ENCODE assay signal across 32 mouse cellular contexts in genomic region chr9:70389548-70389947, GRCm38 (mm10). TPM values are rescaled to one million over a fixed set of nuclear protein-coding genes. Genes with fewer than 3 reads are reported as not detected.
DNase-seq lines count a peak whose midpoint lies in the region; ATAC-seq and TF ChIP-seq lines count a peak whose summit lies in the region.
"Had no signal": no experiment of that assay in that cellular context is flagged by ENCODE, and none has a peak within 500 bp of the region (broad histone marks: within the 10 kb centered on the region; RNA-seq: fewer than 3 reads in every experiment).

No protein-coding gene starts in this region.

- WGBS in limb, embryonic 14.5 days = 57% methylated on average over 3 of the region's 3 CpGs

- peak; percentile 54 for ATAC-seq in limb, embryonic 14.5 days (ENCODE audit: low FRiP score, low read depth)
- ATAC-seq: forebrain, postnatal 0 days; intestine, postnatal 0 days; liver, embryonic 12.5 days; liver, postnatal 0 days; lung, postnatal 0 days had no signal

- H3K9ac ChIP-seq in limb, embryonic 14.5 days (ENCODE audit: low read depth, low read length, severe bottlenecking) = no peak overlapping the region
- H3K9ac ChIP-seq: embryonic facial prominence, embryonic 13.5 days; forebrain, embryonic 12.5 days; forebrain, postnatal 0 days; heart, embryonic 15.5 days; hindbrain, embryonic 14.5 days; liver, embryonic 12.5 days; liver, postnatal 0 days; neural tube, embryonic 15.5 days had no signal

- TF ChIP-seq POLR2A in limb, embryonic 14.5 days (IDR thresholded peaks at IDR 0.05; ENCODE audit: borderline replicate concordance, extremely low read depth, insufficient read depth, insufficient read length) = no peak

- no peaks in the 10 kb centered on the region for H3K27me3 ChIP-seq in limb, embryonic 14.5 days (ENCODE audit: control insufficient read depth, insufficient read depth, low read length)
- H3K27me3 ChIP-seq: embryonic facial prominence, embryonic 13.5 days; forebrain, embryonic 12.5 days; heart, embryonic 15.5 days; liver, embryonic 12.5 days; neural tube, embryonic 15.5 days had no signal

- H3K4me3 ChIP-seq in limb, embryonic 14.5 days (replicated peaks; ENCODE audit: low read length) = no peak overlapping the region
- H3K4me3 ChIP-seq: embryonic facial prominence, embryonic 13.5 days; forebrain, embryonic 12.5 days; heart, embryonic 10.5 days; heart, embryonic 15.5 days; liver, embryonic 12.5 days; neural tube, embryonic 15.5 days had no signal

- peaks cover 16% of the 10 kb centered on the region for H3K36me3 ChIP-seq in limb, embryonic 14.5 days (ENCODE audit: control insufficient read depth, insufficient read depth, low read length)
- H3K36me3 ChIP-seq: forebrain, embryonic 12.5 days; G1E; liver, embryonic 12.5 days; neural tube, embryonic 15.5 days had no signal

- no peak overlapping the region for H3K4me2 ChIP-seq in limb, embryonic 14.5 days (replicated peaks; ENCODE audit: low read depth, low read length, severe bottlenecking)
- H3K4me2 ChIP-seq: embryonic facial prominence, embryonic 13.5 days; forebrain, embryonic 12.5 days; heart, embryonic 15.5 days; hindbrain, embryonic 14.5 days; liver, embryonic 12.5 days; neural tube, embryonic 15.5 days had no signal

- no peak overlapping the region for H3K27ac ChIP-seq in limb, embryonic 14.5 days (replicated peaks; ENCODE audit: low read depth, low read length)
- H3K27ac ChIP-seq: embryonic facial prominence, embryonic 13.5 days; forebrain, embryonic 12.5 days; heart, embryonic 10.5 days; heart, embryonic 15.5 days; hindbrain, embryonic 14.5 days; liver, embryonic 12.5 days; macrophage; neural tube, embryonic 15.5 days had no signal

- DNase-seq in cerebellum, postnatal 10 days = peak; percentile 46 to 53
- no peak for DNase-seq in cerebellum, adult 9-10 months
- DNase-seq in heart, postnatal 10 days = peak; percentile 21 to 30
- DNase-seq in heart, adult 8-10 months (ENCODE audit: low spot score) = no peak
- peak; percentile 84 for DNase-seq in NIH3T3 (ENCODE audit: low read depth)
- DNase-seq in limb, embryonic 14.5 days (ENCODE audit: low spot score) = peak; percentile 87
- DNase-seq in left cerebral cortex, adult 9 months (ENCODE audit: low spot score in 2 of 2) = no peak
- no peak for DNase-seq in spleen, adult 18-20 months
- DNase-seq: adrenal gland, postnatal 25 days; cerebellum, adult 11-12 months; cerebellum, postnatal 36 days; forebrain, postnatal 0 days; heart, postnatal 36 days; kidney, adult 9 months; kidney, postnatal 10 days; layer of hippocampus, postnatal 36 days; liver, postnatal 0 days; midbrain, embryonic 14.5 days; retina, postnatal 1 day; right cerebral cortex, postnatal 25 days; thymus, postnatal 25 days had no signal

- peaks cover 9% of the 10 kb centered on the region for H3K4me1 ChIP-seq in limb, embryonic 14.5 days (ENCODE audit: control insufficient read depth, insufficient read depth, low read length)
- H3K4me1 ChIP-seq: forebrain, embryonic 12.5 days; heart, embryonic 10.5 days had no signal

- no peaks in the 10 kb centered on the region for H3K9me3 ChIP-seq in limb, embryonic 14.5 days (ENCODE audit: control insufficient read depth, low read length)
- H3K9me3 ChIP-seq: embryonic facial prominence, embryonic 13.5 days; forebrain, embryonic 12.5 days; G1E; heart, embryonic 10.5 days; heart, embryonic 15.5 days; liver, embryonic 12.5 days; neural tube, embryonic 15.5 days had no signal

- intact Hi-C loops in heart, postnatal 10 days (cut with DNase I) = no loop called here

RNA-seq across cellular contexts. Expression of gene Ccnb2, which starts 31.8 kb away (rescaled TPM):
- total RNA-seq in heart, postnatal 10 days (2021) = 10 to 100 TPM; 22.0 to 22.2 TPM
- total RNA-seq in heart, adult 8-10 months (2022) = 1 to 10 TPM in 1 of 4 experiments, under 1 TPM in 3; 0.41 to 1.0 (median 0.53) TPM
- 91.5 and 97.1 TPM in 2 replicates for polyA plus RNA-seq in limb, embryonic 14.5 days (2012; rRNA removed)
- polyA plus RNA-seq in limb, embryonic 14.5 days (2014; fragmentation: Nextera tagmentation; extraction: Ambion mirVana) = 144 and 149 TPM in 2 replicates

Comparison
In these comparisons a context has a peak if more than half of its experiments do, and no peak if none do; other contexts are left out.
1. DNase-seq: peak in cerebellum, postnatal 10 days (2 of 2), heart, postnatal 10 days (2 of 2), NIH3T3 (single experiment) and limb, embryonic 14.5 days (single experiment); none in cerebellum, adult 9-10 months (single experiment), heart, adult 8-10 months (single experiment), left cerebral cortex, adult 9 months (0 of 2) and spleen, adult 18-20 months (0 of 2).
2. RNA of gene Ccnb2, which starts 31.8 kb away (total RNA-seq): 22.0 to 22.2 TPM in heart, postnatal 10 days; 0.41 to 1.0 TPM in heart, adult 8-10 months; every median in the first group is over 10 times any median in the second.